Mouse (Mus musculus): ENCODE measurements around the gene Endod1.
"Not testable (repeated sequence)": the region's sequence is repeated elsewhere in the genome, so short reads cannot be mapped to it uniquely, and the experiment has no call there.

The Endod1 gene

DNA sequence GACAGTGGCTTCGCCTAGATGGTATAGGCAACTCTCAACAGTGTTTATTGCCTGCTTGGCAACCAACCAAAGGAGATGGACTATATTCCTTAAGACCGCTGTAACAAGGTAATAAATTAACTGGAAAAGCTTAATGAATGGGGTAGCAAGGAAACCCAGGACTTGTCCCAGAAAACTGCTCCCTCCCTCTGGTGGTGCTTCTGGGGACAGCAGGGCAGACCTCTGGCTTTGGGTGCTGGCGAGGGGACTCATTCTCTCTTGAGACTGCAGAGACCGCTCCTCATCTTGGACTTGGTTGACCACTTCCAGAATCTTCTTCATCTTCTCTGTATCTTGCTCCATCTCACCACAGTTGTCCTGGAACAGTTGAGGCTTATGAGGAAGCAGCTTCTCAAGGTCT is 24.3 kb downstream of the Endod1 start:
- H3K27me3 ChIP-seq (ENCODE audit: insufficient read depth, low read length): no peaks in the 10 kb centered on the region
- peaks cover 20% of the 10 kb centered on the region for H3K4me1 ChIP-seq (replicated peaks; ENCODE audit: low read depth, low read length)
- H3K4me3 ChIP-seq (replicated peaks; ENCODE audit: low read length): no peak overlapping the region
- TF ChIP-seq CTCF (conservative IDR thresholded peaks at IDR 0.05; ENCODE audit: low read length): peak; percentile 36
- no peak for TF ChIP-seq POU5F1 (IDR thresholded peaks at IDR 0.05; ENCODE audit: borderline replicate concordance, low read length)
- peaks cover 5% of the 10 kb centered on the region; the same call in 1 of the 2 replicates for H3K36me3 ChIP-seq (ENCODE audit: insufficient read depth, low read length)
- no peaks in the 10 kb centered on the region for H3K9me3 ChIP-seq (ENCODE audit: low read length)

DNA sequence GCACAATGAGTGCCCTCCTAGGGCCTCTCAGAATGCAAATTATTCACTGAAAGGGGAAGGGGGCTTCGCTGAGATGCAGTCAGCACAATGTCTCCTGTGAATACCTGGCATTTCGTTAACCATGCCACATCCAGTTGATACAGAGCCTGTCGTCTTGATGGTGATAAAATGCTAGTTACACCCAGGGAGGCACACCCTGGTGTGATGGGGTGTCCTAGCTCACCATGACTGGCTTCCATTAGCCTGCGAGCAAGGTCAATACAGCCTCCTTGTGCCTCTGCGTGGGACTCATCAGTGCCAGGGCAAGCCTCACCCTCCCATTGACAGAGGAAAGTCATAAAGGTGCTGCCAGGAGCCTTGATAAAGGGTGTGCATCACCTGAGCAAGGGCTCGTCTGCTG is 26.5 kb downstream of the Endod1 start:
- TF ChIP-seq POU5F1 (IDR thresholded peaks at IDR 0.05; ENCODE audit: borderline replicate concordance, low read length) (no peak), CTCF (conservative IDR thresholded peaks at IDR 0.05; ENCODE audit: low read length) (no peak), NANOG (IDR thresholded peaks at IDR 0.05; ENCODE audit: borderline replicate concordance, low read length) (no peak)
- Histone ChIP-seq H3K4me3 (replicated peaks; ENCODE audit: low read length) (no peak overlapping the region), H3K36me3 (ENCODE audit: insufficient read depth, low read length) (peaks cover 5% of the 10 kb centered on the region; the same call in 1 of the 2 replicates)

DNA sequence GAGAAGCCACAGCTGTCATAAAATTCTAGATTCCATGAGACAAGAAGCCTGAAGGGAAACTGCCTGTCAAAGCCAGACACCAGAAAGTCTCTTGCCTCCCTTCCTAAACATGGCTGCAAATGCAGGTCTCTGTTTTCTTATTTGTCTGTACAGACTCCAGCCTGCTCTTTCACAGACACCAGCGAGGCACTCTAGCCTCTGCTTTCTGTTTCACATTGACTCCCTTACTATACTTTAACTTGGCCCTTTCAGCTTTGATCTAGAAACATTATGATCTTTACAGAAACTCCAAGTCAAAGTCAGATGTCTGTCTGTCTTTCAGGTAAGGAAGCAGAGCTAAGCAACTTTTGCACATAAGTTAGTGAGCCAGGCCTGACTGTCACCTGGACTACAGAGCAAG is 29.0 kb downstream of the Endod1 start:
- peaks cover 5% of the 10 kb centered on the region; the same call in 1 of the 2 replicates for H3K27me3 ChIP-seq (ENCODE audit: insufficient read depth, low read length)
- no peaks in the 10 kb centered on the region for H3K9me3 ChIP-seq (ENCODE audit: low read length)
- H3K4me1 ChIP-seq (replicated peaks; ENCODE audit: low read depth, low read length): peaks cover 20% of the 10 kb centered on the region
- no peak overlapping the region for H3K4me3 ChIP-seq (replicated peaks; ENCODE audit: low read length)
- TF ChIP-seq POU5F1 (IDR thresholded peaks at IDR 0.05; ENCODE audit: borderline replicate concordance, low read length): no peak
- TF ChIP-seq NANOG (IDR thresholded peaks at IDR 0.05; ENCODE audit: borderline replicate concordance, low read length): no peak
- TF ChIP-seq CTCF (conservative IDR thresholded peaks at IDR 0.05; ENCODE audit: low read length): no peak
- H3K36me3 ChIP-seq (ENCODE audit: insufficient read depth, low read length): peaks cover 2% of the 10 kb centered on the region; the same call in 1 of the 2 replicates

More for the DNA sequence above, 26.5 kb downstream of the Endod1 start:
- no peaks in the 10 kb centered on the region for H3K9me3 ChIP-seq (ENCODE audit: low read length)
- no peaks in the 10 kb centered on the region for H3K27me3 ChIP-seq (ENCODE audit: insufficient read depth, low read length)
- peaks cover 20% of the 10 kb centered on the region for H3K4me1 ChIP-seq (replicated peaks; ENCODE audit: low read depth, low read length)

DNA sequence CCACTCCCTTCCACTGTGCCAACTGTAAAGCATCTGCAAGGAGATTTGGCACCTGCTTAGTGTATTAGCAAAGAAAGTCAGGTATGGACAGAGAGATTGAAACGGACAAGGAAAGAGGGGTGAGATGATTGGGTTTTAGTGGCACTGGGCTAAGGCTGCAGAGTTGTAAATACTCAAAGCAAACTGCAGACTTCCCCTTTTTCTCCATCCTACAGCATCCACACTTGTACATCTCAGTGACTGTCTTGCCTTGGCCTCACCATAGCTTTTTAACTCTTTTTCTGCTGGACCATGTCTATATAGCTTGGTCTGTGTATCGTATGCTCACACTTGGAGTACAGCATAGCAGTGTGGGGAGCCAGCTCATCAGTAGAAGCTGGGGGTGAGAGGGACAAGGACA is 30.5 kb downstream of the Endod1 start:
- Histone ChIP-seq H3K36me3 (ENCODE audit: insufficient read depth, low read length) (no peaks in the 10 kb centered on the region), H3K4me3 (replicated peaks; ENCODE audit: low read length) (no peak overlapping the region), H3K4me1 (replicated peaks; ENCODE audit: low read depth, low read length) (peaks cover 16% of the 10 kb centered on the region), H3K27me3 (ENCODE audit: insufficient read depth, low read length) (peaks cover 5% of the 10 kb centered on the region; the same call in 1 of the 2 replicates), H3K9me3 (ENCODE audit: low read length) (no peaks in the 10 kb centered on the region)
- no peak for TF ChIP-seq CTCF (conservative IDR thresholded peaks at IDR 0.05; ENCODE audit: low read length)

DNA sequence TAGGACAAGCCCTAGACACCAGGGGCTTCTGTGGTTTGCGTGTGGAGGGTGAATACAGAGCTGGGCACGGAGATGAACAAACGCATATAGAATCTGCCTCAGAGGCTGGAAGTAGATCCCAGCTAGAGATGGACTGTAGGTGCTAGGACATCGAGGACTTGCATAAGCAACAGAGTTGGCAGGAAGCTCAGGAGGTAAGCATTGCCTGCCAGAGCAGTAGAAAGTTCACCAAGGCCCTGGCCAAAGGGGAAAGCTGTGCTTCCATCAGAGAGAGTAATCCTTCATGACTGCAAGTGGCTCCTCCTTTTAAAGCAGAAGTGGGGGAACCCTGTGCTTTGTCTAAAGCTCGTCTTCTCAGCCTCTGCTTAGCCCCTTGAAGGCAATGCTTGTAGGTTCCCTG is 31.9 kb downstream of the Endod1 start:
- no peaks in the 10 kb centered on the region for H3K9me3 ChIP-seq (ENCODE audit: low read length)
- peaks cover 5% of the 10 kb centered on the region; the same call in 1 of the 2 replicates for H3K27me3 ChIP-seq (ENCODE audit: insufficient read depth, low read length)
- H3K4me1 ChIP-seq (replicated peaks; ENCODE audit: low read depth, low read length): peaks cover 5% of the 10 kb centered on the region
- H3K4me3 ChIP-seq (replicated peaks; ENCODE audit: low read length): no peak overlapping the region
- no peaks in the 10 kb centered on the region for H3K36me3 ChIP-seq (ENCODE audit: insufficient read depth, low read length)
- TF ChIP-seq CTCF (conservative IDR thresholded peaks at IDR 0.05; ENCODE audit: low read length) (no peak), POU5F1 (IDR thresholded peaks at IDR 0.05; ENCODE audit: borderline replicate concordance, low read length) (no peak), NANOG (IDR thresholded peaks at IDR 0.05; ENCODE audit: borderline replicate concordance, low read length) (no peak)

DNA sequence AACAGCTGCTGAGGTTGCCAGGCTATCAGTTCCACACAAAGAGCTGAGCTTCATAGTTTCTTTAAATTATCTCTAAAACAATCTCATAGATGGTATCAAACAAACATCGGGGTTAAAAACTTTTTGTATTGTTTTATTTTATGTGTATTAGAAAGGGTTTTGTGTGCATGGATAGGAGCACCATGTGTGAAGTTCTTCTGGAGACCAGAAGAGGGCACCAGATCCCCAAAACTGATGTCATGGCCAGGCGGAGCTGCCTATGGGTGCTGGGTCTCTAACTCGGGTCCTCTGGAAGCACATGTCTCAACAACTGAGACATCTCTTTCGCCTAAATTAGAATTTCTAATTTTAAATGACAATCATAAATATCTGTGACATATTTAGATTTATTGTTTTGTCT is 32.9 kb downstream of the Endod1 start:
- Histone ChIP-seq H3K4me1 (replicated peaks; ENCODE audit: low read depth, low read length) (no peaks in the 10 kb centered on the region), H3K36me3 (ENCODE audit: insufficient read depth, low read length) (no peaks in the 10 kb centered on the region), H3K4me3 (replicated peaks; ENCODE audit: low read length) (no peak overlapping the region), H3K9me3 (ENCODE audit: low read length) (no peaks in the 10 kb centered on the region), H3K27me3 (ENCODE audit: insufficient read depth, low read length) (peaks cover 5% of the 10 kb centered on the region; the same call in 1 of the 2 replicates)
- TF ChIP-seq NANOG (IDR thresholded peaks at IDR 0.05; ENCODE audit: borderline replicate concordance, low read length) (no peak), CTCF (conservative IDR thresholded peaks at IDR 0.05; ENCODE audit: low read length) (peak; percentile 76)

DNA sequence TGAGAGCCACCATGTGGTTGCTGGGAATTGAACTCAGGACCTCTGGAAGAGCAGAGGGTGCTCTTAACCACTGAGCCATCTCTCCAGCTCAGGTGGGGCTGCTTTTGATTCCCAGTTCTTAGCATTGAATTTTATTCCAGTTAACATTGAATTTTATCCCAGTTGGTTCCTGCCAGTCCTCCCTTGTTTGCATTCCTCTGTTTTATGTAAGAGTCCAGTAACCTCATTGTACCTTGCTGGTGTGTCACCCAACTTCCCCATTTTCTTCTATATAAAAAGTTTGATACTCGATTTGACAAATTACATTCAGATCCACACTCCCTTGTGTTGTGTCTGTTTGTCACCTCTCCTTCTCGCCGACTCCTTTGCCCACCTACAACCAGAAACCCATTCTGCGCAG is 35.4 kb downstream of the Endod1 start:
- H3K9me3 ChIP-seq (ENCODE audit: low read length); H3K27me3 ChIP-seq (ENCODE audit: insufficient read depth, low read length); H3K4me3 ChIP-seq (replicated peaks; ENCODE audit: low read length); H3K36me3 ChIP-seq (ENCODE audit: insufficient read depth, low read length); H3K4me1 ChIP-seq (replicated peaks; ENCODE audit: low read depth, low read length): not testable (repeated sequence)

DNA sequence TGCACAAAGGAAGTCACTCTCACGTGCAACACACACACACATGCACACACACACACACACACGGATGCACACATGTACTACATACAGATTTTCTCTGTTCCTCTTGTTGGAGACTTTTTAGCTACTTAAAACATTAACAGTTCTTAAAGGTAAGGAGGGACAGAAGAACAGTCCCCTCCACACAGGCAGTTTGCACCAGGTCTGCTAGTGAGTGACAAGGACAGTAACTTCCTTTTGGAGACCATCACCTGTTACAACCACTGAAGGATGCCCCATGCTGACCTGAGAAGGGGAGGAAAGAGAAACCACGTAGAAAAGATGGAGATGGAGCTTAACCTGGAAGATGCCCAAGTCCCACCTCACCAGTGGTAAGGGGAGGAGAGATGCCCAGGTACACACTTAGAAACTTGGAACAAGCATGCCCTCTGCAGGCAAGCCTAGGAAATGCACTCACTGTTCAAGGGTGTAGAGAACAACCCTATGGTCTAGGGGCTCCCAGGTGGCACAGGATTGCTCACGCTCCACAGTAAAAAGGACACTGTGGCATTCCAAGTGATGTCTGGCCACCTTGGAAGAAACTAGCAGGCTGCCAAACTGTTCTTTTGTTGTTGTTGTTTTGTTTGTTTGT is 39.2 kb downstream of the Endod1 start:
- Histone ChIP-seq H3K27me3 (ENCODE audit: insufficient read depth, low read length) (no peaks in the 10 kb centered on the region; the same call in 1 of the 2 replicates), H3K4me1 (replicated peaks; ENCODE audit: low read depth, low read length) (no peaks in the 10 kb centered on the region), H3K9me3 (ENCODE audit: low read length) (no peaks in the 10 kb centered on the region), H3K36me3 (ENCODE audit: insufficient read depth, low read length) (no peaks in the 10 kb centered on the region), H3K4me3 (replicated peaks; ENCODE audit: low read length) (no peak overlapping the region)
- TF ChIP-seq NANOG (IDR thresholded peaks at IDR 0.05; ENCODE audit: borderline replicate concordance, low read length) (no peak), CTCF (conservative IDR thresholded peaks at IDR 0.05; ENCODE audit: low read length) (peak; percentile 72)

DNA sequence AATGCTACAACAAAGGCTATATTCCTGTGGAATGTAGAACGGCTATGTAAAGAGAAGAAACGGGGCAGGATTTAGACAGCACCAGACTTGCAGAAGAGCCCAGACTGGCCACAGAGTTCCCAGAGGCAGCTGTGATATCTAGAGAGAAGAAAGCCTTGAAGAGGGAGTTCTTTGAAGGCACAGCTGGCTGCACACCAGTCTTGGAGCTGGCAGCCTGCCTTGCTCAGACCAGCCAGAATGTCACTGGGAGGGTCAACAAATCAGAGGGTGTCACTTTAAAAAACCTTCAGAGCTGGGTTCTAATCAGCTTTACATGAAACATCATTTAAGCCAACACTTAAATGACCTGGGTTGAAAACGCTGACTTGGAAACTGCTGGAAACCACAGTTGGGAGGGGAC is 42.6 kb downstream of the Endod1 start:
- Histone ChIP-seq H3K9me3 (ENCODE audit: low read length) (no peaks in the 10 kb centered on the region), H3K27me3 (ENCODE audit: insufficient read depth, low read length) (no peaks in the 10 kb centered on the region), H3K4me3 (replicated peaks; ENCODE audit: low read length) (no peak overlapping the region), H3K4me1 (replicated peaks; ENCODE audit: low read depth, low read length) (no peaks in the 10 kb centered on the region), H3K36me3 (ENCODE audit: insufficient read depth, low read length) (no peaks in the 10 kb centered on the region)
- TF ChIP-seq POU5F1 (IDR thresholded peaks at IDR 0.05; ENCODE audit: borderline replicate concordance, low read length): no peak
- no peak for TF ChIP-seq CTCF (conservative IDR thresholded peaks at IDR 0.05; ENCODE audit: low read length)
- TF ChIP-seq NANOG (IDR thresholded peaks at IDR 0.05; ENCODE audit: borderline replicate concordance, low read length): no peak
